Mouse (Mus musculus): ENCODE results near the gene Ephb3. TPM values are rescaled to one million over a fixed set of nuclear protein-coding genes. Genes with fewer than 3 reads are reported as not detected.

Ephb3 gene
- total RNA-seq, 1 experiment: 24.9 TPM

GRCm38 (mm10) chr16:21187568-21187967, 17.0 kb upstream of the Ephb3 start:
- peaks cover 3% of the 10 kb centered on the region for H3K9me3 ChIP-seq (ENCODE audit: control insufficient read depth, insufficient read depth, low read depth, low read length)
- H3K4me3 ChIP-seq (ENCODE audit: insufficient read depth in 1 of 2, low read depth in 1 of 2, low read length in 2 of 2, poor library complexity in 1 of 2, severe bottlenecking in 1 of 2): no peak overlapping the region
- peaks cover 0 to 2% of the 10 kb centered on the region in 2 experiments; a peak in 3 of 4 replicates for H3K4me1 ChIP-seq (ENCODE audit: control insufficient read depth in 2 of 2, insufficient read depth in 2 of 2, low read length in 2 of 2, poor library complexity in 1 of 2)
- no peak for TF ChIP-seq CHD2 (IDR thresholded peaks at IDR 0.05; ENCODE audit: low read depth, low read length)
- no peak for TF ChIP-seq MAFK (IDR thresholded peaks at IDR 0.05; ENCODE audit: insufficient read depth, low read depth, low read length)
- TF ChIP-seq ZC3H11A (IDR thresholded peaks at IDR 0.05; ENCODE audit: borderline replicate concordance, low read depth, low read length): no peak
- no peak for TF ChIP-seq ZNF384 (IDR thresholded peaks at IDR 0.05; ENCODE audit: low read depth, low read length)
- no peak for TF ChIP-seq HCFC1 (IDR thresholded peaks at IDR 0.05; ENCODE audit: borderline replicate concordance, insufficient read depth, low read length)
- in situ Hi-C loops (cut with MboI; ENCODE audit: low sequenced_read_pairs in 2 of 2, unreplicated experiment in 2 of 2): loop anchor here (25.0 kb wide), 2 partner anchors 400 to 425 kb away; no protein-coding TSS in a partner anchor
- DNase-seq (ENCODE audit: low read depth, low spot score): no peak
- H3K9ac ChIP-seq (ENCODE audit: insufficient read depth, low read depth, low read length, poor library complexity, severe bottlenecking): no peak overlapping the region
- H3K27ac ChIP-seq (ENCODE audit: insufficient read depth, low read depth, low read length, poor library complexity, severe bottlenecking): no peak overlapping the region
- no peaks in the 10 kb centered on the region for H3K36me3 ChIP-seq (ENCODE audit: control insufficient read depth, insufficient read depth, low read length, poor library complexity, severe bottlenecking)

DNA sequence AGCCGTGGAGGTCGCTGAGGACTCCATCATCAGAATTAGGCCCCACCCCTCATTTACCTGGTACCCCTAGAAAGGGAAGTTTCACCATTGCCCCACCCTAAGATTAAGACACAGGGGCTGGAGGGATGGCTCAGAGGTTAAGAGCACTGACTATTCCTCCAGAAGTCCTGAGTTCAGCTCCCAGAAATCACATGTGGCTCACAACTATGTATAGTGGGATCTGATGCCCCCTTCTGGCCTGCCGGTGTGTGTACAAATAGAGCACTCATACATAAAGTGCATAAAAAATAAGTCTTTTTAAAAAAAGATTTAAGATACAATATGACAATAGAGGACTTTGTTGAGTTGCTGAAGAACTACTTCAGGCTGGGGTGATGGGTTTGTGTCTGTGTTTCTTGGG, 16.2 kb upstream of the Ephb3 start:
- no peak for DNase-seq (ENCODE audit: low read depth, low spot score)
- Histone ChIP-seq H3K9ac (ENCODE audit: insufficient read depth, low read depth, low read length, poor library complexity, severe bottlenecking) (no peak overlapping the region), H3K9me3 (ENCODE audit: control insufficient read depth, insufficient read depth, low read depth, low read length) (peaks cover 3% of the 10 kb centered on the region), H3K27ac (ENCODE audit: insufficient read depth, low read depth, low read length, poor library complexity, severe bottlenecking) (no peak overlapping the region), H3K36me3 (ENCODE audit: control insufficient read depth, insufficient read depth, low read length, poor library complexity, severe bottlenecking) (no peaks in the 10 kb centered on the region), H3K4me3 (ENCODE audit: insufficient read depth in 1 of 2, low read depth in 1 of 2, low read length in 2 of 2, poor library complexity in 1 of 2, severe bottlenecking in 1 of 2) (no peak overlapping the region), H3K4me1 (ENCODE audit: control insufficient read depth in 2 of 2, insufficient read depth in 2 of 2, low read length in 2 of 2, poor library complexity in 1 of 2) (peaks cover 0 to 2% of the 10 kb centered on the region in 2 experiments; a peak in 3 of 4 replicates)
- TF ChIP-seq MAFK (IDR thresholded peaks at IDR 0.05; ENCODE audit: insufficient read depth, low read depth, low read length) (no peak), ZC3H11A (IDR thresholded peaks at IDR 0.05; ENCODE audit: borderline replicate concordance, low read depth, low read length) (0 out of 2 replicates have a peak, but pooled peaks have one; percentile 55)
- in situ Hi-C loops (cut with MboI; ENCODE audit: low sequenced_read_pairs in 2 of 2, unreplicated experiment in 2 of 2): loop anchor here (25.0 kb wide), 2 partner anchors 401 to 426 kb away; no protein-coding TSS in a partner anchor

DNA sequence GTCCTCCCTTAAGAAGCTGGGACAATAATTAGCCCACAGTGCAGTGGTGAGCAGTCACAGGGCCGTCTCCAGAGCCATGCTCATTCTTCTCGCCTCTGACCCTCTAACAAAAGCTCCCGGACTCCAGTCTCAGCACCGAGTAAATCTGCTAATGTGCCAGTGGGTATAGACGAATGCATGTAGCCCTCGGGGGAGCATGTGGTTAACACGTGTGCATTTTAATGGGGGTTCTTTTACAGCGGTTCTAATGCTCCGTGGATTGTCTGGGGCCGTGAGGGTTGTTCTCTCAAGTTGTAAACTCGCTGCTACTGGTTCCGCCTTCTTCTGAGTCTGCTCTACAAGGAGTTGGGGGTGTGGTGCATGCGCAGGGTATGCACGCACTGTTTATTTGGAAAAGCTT, 13.0 kb upstream of the Ephb3 start:
- Histone ChIP-seq H3K4me1 (ENCODE audit: control insufficient read depth in 2 of 2, insufficient read depth in 2 of 2, low read length in 2 of 2, poor library complexity in 1 of 2) (0 out of 4 replicates have a peak, but pooled peaks cover 0 to 2% of the 10 kb centered on the region in 2 experiments), H3K27ac (ENCODE audit: insufficient read depth, low read depth, low read length, poor library complexity, severe bottlenecking) (no peak overlapping the region), H3K9me3 (ENCODE audit: control insufficient read depth, insufficient read depth, low read depth, low read length) (no peaks in the 10 kb centered on the region), H3K36me3 (ENCODE audit: control insufficient read depth, insufficient read depth, low read length, poor library complexity, severe bottlenecking) (no peaks in the 10 kb centered on the region), H3K4me3 (ENCODE audit: insufficient read depth in 1 of 2, low read depth in 1 of 2, low read length in 2 of 2, poor library complexity in 1 of 2, severe bottlenecking in 1 of 2) (no peak overlapping the region), H3K9ac (ENCODE audit: insufficient read depth, low read depth, low read length, poor library complexity, severe bottlenecking) (no peak overlapping the region)
- TF ChIP-seq HCFC1 (IDR thresholded peaks at IDR 0.05; ENCODE audit: borderline replicate concordance, insufficient read depth, low read length): no peak
- TF ChIP-seq MAFK (IDR thresholded peaks at IDR 0.05; ENCODE audit: insufficient read depth, low read depth, low read length): no peak
- no peak for TF ChIP-seq CHD2 (IDR thresholded peaks at IDR 0.05; ENCODE audit: low read depth, low read length)
- no peak for DNase-seq (ENCODE audit: low read depth, low spot score)
- in situ Hi-C loops (cut with MboI; ENCODE audit: low sequenced_read_pairs in 2 of 2, unreplicated experiment in 2 of 2): loop anchor here (25.0 kb wide), 2 partner anchors 404 to 429 kb away; no protein-coding TSS in a partner anchor

DNA sequence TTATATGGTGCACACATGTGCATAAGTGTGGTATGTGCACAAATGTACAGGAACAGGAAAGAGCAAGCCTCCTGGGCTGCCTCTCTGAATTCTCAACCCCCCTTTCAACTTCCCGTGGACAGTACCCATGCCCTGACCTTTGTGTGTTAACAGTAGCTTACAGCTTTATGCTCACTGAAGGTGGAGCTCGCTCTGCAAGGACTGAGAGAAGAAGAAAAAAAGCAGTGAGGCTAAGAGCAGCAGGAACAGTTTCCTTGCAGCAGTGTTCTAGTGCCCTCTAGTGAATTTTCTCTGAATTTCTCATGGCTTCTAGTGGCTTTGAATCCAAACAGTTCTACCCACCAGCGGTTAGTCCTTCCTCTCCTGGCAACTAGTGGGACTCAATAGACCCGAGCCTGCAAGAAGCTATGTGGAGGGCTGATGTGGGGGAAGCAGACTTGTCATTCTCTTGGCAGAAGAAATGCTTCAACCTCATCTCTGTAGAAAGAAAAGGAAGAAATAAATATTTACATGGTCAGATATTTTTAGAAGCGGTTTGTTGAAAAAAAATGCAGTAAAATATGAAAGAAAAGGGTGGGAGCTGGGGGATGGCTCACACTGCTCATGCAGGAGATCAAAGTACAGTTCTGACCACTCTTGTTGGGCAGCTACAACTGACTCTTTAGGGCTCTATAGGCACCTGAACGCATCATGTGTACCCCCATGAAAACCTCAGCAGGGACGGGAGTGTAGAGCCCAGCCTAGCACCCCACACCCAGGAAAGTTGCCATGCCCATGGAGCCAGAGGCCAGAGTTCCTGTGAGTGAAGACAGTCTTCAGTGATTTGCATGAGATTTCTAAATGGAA, 11.8 kb upstream of the Ephb3 start:
- Histone ChIP-seq H3K4me3 (ENCODE audit: insufficient read depth in 1 of 2, low read depth in 1 of 2, low read length in 2 of 2, poor library complexity in 1 of 2, severe bottlenecking in 1 of 2) (no peak overlapping the region), H3K4me1 (ENCODE audit: control insufficient read depth in 2 of 2, insufficient read depth in 2 of 2, low read length in 2 of 2, poor library complexity in 1 of 2) (0 out of 4 replicates have a peak, but pooled peaks cover 0 to 2% of the 10 kb centered on the region in 2 experiments), H3K36me3 (ENCODE audit: control insufficient read depth, insufficient read depth, low read length, poor library complexity, severe bottlenecking) (no peaks in the 10 kb centered on the region), H3K9ac (ENCODE audit: insufficient read depth, low read depth, low read length, poor library complexity, severe bottlenecking) (no peak overlapping the region), H3K9me3 (ENCODE audit: control insufficient read depth, insufficient read depth, low read depth, low read length) (no peaks in the 10 kb centered on the region), H3K27ac (ENCODE audit: insufficient read depth, low read depth, low read length, poor library complexity, severe bottlenecking) (no peak overlapping the region)
- in situ Hi-C loops (cut with MboI; ENCODE audit: low sequenced_read_pairs in 2 of 2, unreplicated experiment in 2 of 2): loop anchor here (25.0 kb wide), 2 partner anchors 405 to 430 kb away; no protein-coding TSS in a partner anchor
- TF ChIP-seq HCFC1 (IDR thresholded peaks at IDR 0.05; ENCODE audit: borderline replicate concordance, insufficient read depth, low read length) (no peak), ZC3H11A (IDR thresholded peaks at IDR 0.05; ENCODE audit: borderline replicate concordance, low read depth, low read length) (peak; percentile 99), ZNF384 (IDR thresholded peaks at IDR 0.05; ENCODE audit: low read depth, low read length) (peak; percentile 81), CHD2 (IDR thresholded peaks at IDR 0.05; ENCODE audit: low read depth, low read length) (no peak), MAFK (IDR thresholded peaks at IDR 0.05; ENCODE audit: insufficient read depth, low read depth, low read length) (no peak)
- no peak for DNase-seq (ENCODE audit: low read depth, low spot score)

Data from ES-E14 (cell line).